Mouse (Mus musculus): Measurements from ENCODE around the gene Rad21l.
A peak's percentile ranks its signal among the peaks of the same experiment; 100 is the strongest.

Rad21l gene

DNA sequence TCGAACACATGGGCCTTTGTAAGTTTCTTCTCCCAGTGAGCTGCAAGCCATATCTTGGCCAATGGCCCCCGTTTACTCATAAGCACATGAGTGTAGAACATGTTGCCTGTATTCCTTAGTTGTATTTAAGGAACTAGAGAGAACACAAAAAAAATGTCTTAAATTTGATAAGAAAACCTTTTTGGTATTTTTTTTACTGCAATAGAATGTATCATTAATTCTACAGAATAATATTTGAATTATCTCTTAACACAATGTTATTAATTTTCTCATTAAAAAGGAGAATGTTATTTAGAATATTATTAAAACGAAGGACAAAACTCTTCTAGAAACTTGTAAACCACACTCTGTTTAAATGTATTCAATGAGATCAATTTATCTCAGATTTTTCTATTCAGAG is at the start of gene Rad21l:
Gene Rad21l (minus strand): TSS at position 101 of the 400 bp plus-strand sequence.
- DNase-seq (ENCODE audit: low spot score in 2 of 2), result no peak

DNA sequence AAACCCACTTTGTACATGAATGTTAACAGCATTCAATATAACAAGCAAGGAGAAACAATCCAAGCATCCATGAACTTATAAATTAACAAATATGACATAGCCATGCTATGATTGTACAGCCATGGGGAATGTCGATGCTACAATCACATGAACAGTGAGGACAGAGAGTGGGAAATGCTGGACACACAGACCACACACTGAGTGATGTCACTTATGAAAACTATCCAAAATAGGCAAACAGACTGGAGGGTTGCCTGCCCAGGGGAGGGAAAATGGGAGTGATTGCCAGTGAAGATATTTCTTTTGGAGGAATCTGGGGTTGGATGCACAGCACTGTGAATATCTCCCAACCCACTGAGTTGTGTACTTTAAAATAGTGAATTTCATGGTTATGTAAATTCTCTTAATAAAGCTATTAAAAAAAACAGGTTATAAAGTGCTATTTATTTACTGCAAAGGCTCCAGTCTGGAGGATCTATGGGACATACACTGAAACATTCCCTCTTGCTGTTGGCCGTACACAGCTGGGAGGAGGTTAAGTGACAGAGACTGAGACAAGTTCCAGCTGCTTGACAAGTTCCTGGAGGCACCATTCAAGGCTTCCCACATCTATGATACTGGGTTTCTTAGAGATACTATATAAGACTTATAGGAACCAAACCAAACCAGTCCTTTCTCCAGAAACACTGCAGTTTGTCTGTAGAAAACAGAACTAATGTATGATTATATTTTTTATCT is 48.2 kb upstream of the Rad21l start:
- no peak for DNase-seq (ENCODE audit: low spot score in 2 of 2)

DNA sequence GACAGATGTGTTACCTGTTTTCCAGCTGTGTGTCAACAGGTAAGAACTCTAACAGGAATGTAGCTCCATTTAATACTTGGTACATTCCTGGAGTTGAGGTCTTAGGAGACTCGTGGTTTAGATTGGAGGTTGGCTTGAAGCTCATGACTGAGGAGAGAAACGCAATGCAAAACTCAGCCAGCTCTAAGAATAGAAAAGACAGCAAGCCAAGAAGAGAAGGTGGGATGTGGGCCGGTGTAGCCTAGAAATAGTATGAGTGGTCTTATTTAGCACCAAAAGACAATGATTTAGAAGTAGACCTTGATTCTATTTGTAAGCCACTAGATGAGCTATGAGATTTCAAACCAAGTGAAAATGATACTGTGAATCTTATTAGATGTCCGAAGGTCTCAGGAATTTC is 47.2 kb upstream of the Rad21l start:
- DNase-seq (ENCODE audit: low spot score in 2 of 2), result no peak

DNA sequence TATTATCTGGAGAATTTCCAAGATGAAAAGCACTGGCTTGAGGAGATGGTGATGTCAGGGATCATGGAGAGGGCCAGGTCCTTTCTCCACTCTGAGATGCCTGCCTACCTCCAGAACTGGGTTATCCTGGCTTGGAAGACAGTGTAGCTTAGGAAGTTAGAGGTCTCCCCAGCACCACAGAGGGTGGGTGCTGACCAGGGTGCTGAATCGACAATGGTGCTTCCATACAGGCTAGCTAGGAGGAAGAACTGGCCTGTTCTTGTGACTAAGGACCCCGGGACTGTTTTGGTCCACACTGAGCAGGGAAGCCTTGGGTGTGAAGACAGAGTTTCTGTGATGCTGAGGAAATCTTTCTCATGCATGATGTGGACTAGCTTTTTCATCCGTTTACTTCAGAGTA is 44.3 kb upstream of the Rad21l start:
- DNase-seq (ENCODE audit: low spot score in 2 of 2), result no peak

DNA sequence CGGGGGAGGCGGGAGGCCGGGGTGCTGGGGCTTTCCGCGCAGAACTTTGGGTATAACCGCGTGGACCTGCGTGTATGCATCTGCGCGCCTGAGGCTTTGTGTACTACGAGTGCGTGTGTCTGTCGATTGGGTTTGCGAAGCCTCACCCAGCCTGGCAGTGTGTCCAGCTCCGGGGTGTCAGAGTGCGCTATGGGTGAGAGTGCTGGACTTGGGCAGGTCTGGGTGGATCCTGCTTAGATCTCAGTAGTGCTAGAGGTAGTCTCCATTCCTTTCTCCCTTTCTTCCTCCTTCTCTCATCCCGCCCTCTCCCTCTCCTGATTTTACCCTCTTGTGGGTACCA is 34.5 kb upstream of the Rad21l start:
- no peak for DNase-seq (ENCODE audit: low spot score in 2 of 2)

DNA sequence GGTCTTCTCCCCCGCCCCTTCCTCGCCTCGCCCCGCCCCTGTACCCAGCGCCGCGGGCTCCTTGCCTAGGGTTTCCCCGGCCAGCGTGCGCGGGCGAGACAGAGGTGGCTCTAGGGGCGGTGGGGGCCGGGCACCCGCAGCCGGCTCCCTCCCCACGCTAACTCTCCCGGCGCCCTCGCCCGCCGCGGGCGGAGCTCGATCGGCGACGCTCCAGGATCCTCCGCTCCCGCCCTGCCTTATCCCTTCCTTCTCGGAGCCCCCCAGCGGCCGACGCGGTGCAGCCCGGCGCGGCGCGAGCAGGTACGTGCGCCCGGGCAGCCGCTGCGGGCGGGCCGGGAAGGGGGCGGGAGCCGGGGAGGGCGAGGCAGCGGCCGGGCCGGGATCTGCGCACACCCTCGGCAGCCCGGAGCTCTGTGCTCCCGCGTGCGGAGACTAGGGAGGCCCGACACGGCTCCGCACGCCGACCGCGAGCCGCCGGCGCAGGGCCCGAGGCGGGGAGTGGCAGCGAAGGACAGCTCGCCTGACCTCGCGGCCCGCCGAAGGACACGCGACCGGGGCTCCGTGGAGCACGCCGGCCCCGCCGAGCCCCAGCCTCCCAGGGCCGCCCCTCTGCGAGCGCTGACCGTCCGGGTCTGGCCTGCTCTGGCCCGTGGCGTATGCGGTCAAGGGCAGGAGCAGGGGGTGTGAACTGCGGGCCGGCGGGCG is 34.0 kb upstream of the Rad21l start:
- peak in 1 of 2 experiments; percentile 42 for DNase-seq (ENCODE audit: low spot score in 2 of 2)

DNA sequence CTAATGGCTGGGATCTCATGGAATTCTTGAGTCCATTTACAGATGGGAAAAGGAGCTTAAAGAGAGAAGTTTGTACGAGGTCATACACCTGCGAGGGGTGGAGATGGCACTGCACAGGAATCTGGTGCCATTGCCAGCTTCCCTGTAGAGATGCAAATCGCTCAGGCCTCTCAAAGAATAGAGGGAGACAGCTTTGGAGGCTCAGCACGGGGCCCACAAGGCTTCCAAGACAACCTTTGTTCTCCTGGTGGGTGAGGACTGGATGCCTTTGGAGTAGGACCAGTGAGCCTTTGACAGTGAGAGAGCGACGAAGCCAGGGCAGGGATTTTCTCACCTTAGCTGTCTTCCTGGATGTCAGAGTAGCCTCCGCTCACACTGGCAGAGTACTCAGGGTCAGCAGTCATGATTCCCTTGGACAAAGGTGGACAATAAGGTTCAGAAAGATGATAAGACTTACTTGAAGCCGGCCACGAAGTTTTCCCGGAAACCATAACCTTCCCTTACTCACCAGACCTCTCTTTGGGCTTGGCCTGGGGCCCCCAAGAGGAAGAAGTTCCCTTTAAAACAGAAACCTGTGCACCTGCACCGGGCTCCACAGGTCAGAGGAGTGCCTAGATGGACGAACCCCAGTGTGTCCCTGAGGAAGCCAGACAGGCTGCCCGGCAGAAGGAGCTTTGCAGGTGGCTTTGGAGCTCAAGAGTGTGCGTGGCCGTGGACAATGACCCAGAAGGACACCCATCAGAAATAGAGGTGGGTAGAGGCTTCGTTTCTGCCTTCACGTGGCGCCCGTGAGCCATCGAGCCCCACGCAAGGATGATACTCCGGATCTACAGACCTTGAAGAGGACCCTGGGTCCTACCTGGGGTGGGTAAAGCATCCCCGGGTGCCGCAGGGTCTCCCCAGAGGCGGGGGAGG is 33.2 kb upstream of the Rad21l start, which contains the start of gene Tmem74b:
Gene Tmem74b (plus strand): TSS at position 778 of the 915 bp plus-strand sequence.
- no peak for DNase-seq (ENCODE audit: low spot score in 2 of 2)

DNA sequence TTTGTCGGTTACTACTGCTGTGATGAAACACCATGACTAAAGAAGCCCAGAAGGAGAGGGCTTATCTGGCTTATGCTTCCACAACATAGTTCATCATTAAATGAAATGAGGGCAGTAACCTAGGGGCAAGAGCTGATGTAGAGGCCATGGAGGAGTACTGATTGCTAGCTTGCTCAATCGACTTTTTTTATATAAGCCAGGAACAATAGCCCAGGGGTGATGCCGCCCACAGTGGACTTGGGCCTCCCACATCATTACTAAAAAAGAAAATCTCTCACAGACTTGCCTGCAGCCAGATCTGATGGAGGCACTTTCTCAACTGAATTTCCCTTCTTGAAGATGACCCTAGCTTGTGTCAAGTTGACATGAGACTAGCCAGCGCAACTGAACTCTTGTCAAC is 14.6 kb upstream of the Rad21l start:
- DNase-seq (ENCODE audit: low spot score in 2 of 2), result no peak

DNA sequence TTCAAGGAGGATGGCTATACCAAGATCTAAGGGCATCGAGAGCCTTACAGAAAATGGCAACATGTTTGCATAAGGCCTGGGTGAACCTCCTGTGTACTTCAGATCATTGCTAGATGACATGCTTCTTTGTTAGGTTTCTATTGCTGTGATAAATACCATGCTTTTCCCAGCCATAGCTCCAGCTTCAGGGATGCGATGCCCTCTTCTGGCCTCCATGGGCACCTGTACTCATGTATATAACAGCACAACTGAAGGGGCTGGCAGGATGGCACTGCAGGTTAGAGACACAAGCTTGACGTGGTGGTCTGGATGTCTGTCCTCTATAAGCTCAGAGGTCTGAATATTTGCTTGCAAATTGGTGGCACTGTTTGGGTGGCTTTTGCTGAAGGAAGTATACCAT is 14.0 kb upstream of the Rad21l start:
- DNase-seq (ENCODE audit: low spot score in 2 of 2), result peak in 1 of 2 experiments; percentile 36

DNA sequence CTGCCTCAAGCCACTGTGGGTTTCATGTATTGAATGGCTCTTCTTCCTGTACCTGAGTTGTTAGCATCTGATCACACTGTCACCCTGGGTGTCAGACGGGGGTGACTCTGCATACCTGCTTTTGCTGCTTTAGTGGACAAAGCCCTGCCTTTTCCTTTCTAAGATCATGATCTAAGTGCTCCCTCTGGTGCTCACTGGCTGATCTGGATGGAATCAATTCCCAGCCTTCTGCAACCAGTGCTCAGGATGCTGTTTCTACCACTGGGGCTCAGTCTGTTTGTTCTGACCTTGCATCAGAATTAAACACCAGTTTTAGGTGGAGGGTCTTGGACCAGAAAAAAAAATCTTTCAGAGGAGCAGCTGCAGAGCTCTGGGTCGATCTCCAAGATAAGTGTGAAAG is 7.9 kb upstream of the Rad21l start:
- no peak for DNase-seq (ENCODE audit: low spot score in 2 of 2)

DNA sequence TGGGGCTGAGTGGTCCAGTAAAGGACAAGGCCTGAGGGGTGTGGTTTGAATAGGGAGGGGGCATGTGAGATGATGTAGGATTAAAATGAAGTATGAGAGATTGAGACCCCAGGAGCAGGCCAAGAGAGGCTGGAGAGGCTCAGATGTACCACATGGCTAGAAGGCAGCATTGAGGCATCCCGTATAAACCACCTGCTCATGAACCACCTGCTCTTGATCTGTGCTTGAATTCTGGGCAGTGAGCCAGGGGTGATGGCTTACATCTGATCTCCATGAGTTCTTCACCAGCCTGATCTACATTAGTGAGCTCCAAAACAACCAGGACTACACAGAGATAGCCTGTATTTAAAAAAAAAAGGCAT is 2.6 kb upstream of the Rad21l start:
- DNase-seq (ENCODE audit: low spot score in 2 of 2), result no peak

DNA sequence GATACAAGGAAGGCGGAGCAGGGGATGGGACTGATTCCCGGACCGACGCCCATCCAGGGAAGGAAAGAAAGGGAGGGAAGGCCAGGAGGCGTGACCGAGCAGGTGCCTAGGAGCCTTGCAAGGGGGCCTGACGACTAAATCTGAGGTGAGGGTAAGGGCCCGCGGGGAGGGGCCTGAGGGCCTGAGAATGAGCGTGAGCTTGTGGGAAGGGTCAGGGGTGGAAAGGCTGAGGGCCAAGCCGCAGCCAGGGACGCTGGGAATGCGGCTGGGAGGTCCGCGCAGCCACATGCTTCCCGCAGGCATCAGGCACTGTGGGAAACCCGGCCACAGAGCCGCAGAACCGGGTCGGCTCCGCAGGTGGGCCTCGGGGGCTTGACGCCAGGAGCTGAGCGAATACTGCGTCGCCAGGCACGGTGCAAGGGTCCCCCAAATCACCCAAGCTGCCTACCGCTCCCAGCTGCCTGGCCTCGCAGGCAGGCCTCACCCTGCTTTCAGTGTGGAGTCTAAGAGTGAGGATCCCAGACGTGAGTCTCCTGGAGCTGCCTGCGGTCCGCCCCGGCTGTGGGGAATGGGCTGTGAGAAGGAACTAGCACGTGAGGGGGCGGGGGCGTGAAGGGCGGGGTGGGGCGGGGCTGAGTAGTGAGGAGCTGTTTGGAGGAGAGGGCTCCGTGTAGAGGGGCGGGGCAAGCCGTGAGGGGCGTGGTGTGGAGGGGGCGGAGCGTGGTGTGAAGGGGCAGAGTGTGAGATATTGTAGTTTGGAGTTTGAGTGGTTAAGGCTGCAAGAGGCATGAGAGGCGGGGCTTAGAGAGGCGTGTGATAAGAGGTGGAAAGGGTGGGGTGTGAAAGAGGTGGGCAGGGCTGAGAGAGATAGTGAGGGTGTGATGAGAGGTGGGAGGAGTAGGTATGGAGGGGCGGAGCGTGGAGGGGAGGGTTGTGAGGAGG is 2.0 kb upstream of the Rad21l start:
- no peak for DNase-seq (ENCODE audit: low spot score in 2 of 2)

DNA sequence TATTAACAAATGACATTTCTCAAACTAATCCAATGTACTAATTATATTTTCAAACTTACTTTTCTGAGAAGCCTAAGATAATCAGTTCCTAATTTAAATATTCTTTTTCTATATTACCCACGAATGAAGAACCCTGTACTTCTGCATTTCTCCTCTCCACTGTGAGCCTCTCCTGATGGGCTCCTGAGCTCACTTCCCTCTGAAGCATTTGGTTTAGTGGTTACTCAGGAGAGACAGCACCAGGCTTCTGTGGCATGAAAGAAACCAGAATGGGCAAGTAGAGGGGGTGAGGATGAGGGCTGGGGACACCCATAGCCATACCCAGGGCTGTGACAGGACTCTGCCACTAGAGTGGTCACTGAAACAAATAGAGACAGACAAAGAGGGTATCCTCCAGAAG is 16.3 kb downstream of the Rad21l start:
- DNase-seq (ENCODE audit: low spot score in 2 of 2), result no peak

DNA sequence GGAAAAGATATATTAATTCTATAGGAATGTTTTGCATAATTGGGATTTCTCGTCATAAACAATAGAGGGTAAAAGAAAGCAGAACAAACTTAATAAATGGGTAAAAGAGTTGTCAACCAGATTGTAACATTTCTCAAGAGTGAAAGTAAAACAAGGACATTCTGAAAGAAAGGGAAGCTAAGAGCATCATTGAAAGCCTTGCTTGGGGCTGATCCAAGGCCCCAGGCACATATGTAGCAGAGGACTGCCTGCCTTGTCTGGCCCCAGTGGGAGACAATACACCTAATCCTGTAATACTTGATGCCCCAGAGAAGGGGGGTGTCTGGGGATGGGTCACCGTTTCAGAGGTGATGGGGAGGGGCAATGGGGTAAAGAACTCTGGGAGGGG is 32.3 kb downstream of the Rad21l start:
- DNase-seq (ENCODE audit: low spot score in 2 of 2), result no peak

DNA sequence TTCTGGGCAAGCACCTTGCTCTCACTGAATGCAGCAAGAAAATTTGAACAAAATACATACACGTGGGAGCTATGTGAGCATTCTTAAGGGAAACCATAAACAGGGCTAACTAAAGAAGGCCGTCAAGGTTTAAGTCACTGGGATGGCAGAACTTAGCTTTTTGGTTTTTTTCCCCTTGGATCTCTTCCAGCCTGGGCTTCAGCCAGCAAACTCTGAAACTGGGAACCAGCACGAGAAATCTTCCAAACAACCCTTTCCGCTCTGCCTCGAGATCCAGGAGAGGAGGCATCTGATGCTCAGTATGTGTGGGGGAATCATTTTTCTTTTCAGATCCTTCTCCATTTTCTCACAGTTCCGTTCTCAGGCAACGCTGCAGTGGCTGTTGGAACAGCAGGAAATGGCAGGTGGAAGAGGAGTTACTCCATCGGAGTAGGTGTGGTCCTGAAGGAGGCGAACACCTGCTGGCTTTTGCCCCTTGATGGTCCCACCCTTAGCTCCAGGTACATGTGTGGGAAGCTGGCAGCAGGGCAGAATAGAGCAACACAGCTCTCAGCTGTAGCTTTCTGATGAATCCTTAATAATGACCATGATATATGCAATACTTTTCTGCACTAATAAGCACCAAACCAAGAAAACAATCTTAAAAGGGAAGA is 32.8 kb downstream of the Rad21l start:
- DNase-seq (ENCODE audit: low spot score in 2 of 2), result peak in 1 of 2 experiments; percentile 22

DNA sequence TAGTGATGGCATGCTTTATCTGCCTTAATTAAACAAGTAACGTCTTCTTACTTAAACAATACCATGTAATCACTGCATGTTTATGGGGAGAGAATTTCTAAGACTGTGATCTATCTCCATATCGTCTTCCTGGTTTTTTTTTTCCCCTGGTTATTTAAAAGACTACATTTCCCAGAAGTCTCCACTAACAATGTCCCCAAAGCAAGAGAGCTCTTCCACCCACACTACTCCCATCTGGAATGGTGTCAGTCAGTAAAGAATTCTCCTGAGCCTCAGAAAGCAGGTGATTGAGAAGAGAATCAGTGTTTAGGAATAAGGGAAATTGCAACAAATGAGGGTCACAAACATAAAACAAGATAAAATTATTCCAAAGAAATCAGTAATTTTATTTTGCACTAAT is 33.4 kb downstream of the Rad21l start:
- no peak for DNase-seq (ENCODE audit: low spot score in 2 of 2)

DNA sequence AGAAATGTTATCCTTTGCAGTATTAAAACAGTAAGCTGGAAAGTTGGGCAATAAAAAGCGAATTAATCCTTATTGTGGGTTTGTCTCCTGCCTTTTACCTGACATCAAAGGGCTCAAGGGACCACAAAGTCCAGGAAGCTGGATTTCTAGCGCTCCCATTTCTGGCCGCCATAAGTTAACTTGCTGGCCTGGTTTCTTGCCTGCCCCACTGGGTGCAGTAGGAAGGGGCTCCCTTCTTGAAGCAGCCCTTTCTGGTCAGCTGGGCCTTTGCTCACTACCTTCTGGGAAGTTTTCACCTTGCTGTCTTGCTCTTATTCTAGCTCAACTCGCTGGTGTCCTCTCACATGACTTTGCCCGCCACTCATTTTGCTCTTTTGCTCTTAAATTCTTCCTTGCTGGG is 35.4 kb downstream of the Rad21l start:
- DNase-seq (ENCODE audit: low spot score in 2 of 2), result no peak

DNA sequence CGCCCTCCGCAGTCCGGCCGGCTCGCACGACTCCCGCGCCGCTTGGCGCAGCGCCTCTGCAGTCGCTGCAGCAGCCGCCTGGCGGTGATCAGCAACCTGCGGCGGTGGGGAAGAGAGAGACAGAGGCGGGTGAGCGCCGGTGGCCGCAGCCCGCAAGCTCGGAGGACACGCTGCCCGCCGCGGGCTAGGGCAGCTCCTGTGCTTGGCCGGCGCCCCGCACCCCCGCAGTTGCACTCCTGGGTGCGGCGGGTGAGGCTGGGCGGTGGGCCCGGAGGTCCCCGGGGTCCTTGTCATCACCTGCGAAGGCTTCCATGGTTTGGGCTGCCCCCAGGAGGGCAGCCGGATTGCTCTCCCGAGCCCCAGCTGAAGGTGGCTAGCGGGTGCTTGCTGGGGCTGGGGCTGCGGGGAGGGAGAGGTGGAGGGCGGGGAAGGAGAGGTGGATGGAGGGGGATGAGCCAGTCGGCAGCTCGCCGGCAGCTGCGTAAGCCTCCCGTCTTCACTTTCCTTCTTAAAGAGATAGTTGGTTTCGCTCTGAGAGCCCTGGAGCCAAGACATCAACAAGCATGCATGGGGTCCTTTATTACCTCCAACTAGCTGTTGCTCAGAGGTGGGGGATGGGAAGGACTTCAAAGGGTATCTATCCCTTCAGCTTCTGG is 36.0 kb downstream of the Rad21l start, which contains the start of gene Snph:
Gene Snph (minus strand): TSS at position 435 of the 656 bp plus-strand sequence.
- peak; percentile 42 to 59 for DNase-seq (ENCODE audit: low spot score in 2 of 2)

DNA sequence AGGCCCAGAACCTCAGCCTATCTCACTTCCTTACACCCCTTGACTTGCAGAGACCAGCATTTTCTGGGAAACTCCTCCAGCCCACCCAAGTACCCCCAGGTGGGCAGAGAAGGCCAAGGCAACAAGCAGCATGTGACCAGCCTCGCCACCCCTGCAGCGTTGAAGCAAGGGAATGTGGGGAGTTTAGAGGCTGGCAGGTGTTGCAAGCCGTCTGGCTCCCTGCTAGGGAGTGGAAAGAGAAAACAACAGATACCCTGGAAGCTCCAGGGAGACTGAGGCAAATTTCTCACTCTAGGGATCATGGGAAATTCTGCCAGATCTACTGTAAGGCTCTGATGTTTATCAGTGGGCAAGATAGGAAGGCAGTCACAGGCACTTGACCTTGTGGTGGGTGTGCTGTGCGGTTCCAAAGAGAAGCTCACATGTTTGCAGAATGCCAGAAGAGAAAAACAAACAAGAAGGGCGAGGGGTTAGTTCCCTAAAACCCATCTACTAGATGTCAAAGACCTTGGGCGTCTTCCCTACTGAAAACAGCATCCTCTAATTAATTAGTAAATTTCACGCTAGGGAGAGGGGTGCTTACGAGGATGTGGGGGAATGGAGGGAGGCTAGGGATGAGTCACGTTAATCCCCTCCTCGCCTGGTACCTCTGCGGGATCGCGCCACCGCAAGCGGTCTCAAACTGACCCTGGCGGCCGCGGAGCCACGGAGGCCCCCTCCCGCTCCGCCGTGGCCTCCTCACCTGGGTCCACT is 36.8 kb downstream of the Rad21l start:
- DNase-seq (ENCODE audit: low spot score in 2 of 2), result no peak

All from cerebellum, postnatal 4 days (tissue).